Mouse (Mus musculus): ENCODE measurements around the gene Doc2a. TPM values are rescaled to one million over a fixed set of nuclear protein-coding genes. Genes with fewer than 3 reads are reported as not detected.
A peak's percentile ranks its signal among the peaks of the same experiment; 100 is the strongest.

The Doc2a gene
- polyA plus RNA-seq (2012; fragmentation: generic; extraction: Trizol), result not detected
- long read RNA-seq, experiment 1, result 0 reads
- long read RNA-seq, experiment 2, result 0 reads

DNA sequence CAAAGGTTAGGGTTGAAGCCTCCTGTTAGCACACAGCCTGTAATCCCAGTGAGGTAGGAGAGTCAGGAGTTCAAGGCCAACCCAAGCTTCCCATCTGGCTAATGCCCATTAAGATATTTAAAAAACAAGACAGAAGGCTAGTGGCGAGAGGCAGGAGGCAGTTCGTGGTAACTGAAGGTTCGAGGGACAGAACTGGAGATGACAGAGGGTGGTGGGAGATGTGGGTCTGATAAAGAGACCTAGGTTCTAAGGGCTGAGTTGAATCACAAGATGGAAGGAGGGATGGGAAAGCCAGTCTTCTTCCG lies at the start of gene Doc2a:
Doc2a (plus strand) TSS at position 301 of the 305 bp plus-strand sequence.
- Histone ChIP-seq H3K36me3 (ENCODE audit: control insufficient read depth, insufficient read depth) (no peaks in the 10 kb centered on the region), H3K79me2 (ENCODE audit: control insufficient read depth, insufficient read depth) (no peaks in the 10 kb centered on the region), H3K27me3 (ENCODE audit: control insufficient read depth, insufficient read depth, insufficient read length) (peaks cover 45% of the 10 kb centered on the region), H3ac (ENCODE audit: control insufficient read depth, insufficient read length, low read depth) (peak within 1 kb of the TSS; percentile 13), H3K79me3 (ENCODE audit: low read depth) (no peaks in the 10 kb centered on the region), H3K4me3 (ENCODE audit: insufficient read depth, poor library complexity, severe bottlenecking) (no peak within 1 kb of the TSS)
- TF ChIP-seq MYOD1 (IDR thresholded peaks at IDR 0.05; ENCODE audit: control insufficient read depth, insufficient read length, low read depth), result no peak
- TF ChIP-seq USF1 (IDR thresholded peaks at IDR 0.05; ENCODE audit: low read depth), result no peak
- TF ChIP-seq CTCF (IDR thresholded peaks at IDR 0.05; ENCODE audit: control insufficient read depth, insufficient read depth, insufficient read length), result no peak

DNA sequence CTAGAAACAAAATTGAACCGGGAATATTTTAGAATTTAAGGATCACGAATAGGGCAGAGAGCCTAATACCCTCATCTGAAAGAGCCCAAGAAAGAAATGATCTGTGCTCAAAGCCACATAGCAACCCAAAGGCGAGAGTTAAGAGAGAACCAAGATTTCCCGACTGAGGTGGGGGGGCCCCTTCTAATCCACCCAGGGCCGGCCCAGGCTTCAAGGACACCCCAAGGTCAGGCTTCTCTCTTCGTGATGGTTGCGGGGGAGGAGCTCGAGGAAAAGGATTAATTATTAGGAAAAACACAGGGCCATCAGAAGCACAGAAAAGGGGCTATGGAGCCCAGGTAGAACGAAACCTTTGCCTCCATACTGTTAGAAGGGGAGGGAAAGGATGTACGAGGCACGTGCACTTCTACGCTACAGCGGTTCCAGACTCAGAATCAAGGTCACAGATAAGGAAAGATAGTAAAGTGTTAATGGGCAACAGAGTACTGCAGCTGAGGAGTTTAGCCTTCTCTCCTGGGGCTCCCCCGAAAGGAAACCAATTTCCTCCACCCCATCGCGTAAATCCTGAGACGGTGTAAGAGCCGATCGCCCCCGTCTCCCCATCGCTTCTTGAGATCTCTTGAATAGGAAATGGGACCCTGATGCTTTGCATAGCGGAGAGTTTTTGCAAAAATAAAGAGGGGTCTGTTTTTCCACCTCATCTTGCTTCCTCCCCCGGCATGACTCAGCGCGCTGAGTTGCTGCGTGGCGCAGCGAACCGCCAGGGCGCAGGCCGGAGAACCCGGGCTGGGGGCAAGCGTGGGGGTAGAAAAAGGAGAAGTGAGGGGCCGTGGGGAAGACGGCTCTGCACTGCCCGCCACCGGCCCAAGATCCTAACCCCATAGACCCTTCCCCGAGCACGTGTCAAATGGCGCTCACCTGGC lies 48.8 kb upstream of the Doc2a start:
- H3K36me3 ChIP-seq (ENCODE audit: control insufficient read depth, insufficient read depth), result peaks cover 31% of the 10 kb centered on the region

DNA sequence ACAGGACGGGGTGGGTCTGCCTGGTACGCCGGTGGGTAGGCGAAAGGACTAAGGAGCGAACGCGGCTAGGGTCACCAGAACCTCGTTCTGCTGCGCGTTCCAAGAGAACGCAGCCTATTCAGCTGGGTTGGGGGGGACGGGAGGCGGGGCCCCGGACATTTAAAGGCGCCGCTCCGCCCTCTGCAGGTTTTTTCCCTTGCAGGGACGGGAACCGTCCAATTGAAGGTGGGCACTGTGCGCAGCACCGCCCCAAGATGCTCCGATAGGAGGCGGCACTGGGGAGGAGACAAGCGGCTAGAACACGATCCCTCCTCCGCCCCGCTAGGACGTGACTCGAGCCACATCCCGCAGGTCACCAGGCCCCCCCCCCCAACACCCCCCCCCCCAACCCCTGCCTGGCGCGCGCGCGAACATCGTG lies 48.2 kb upstream of the Doc2a start:
- Histone ChIP-seq H3K79me3 (ENCODE audit: low read depth) (peaks cover 31% of the 10 kb centered on the region), H3K27me3 (ENCODE audit: control insufficient read depth, insufficient read depth, insufficient read length) (no peaks in the 10 kb centered on the region), H3K4me3 (ENCODE audit: insufficient read depth, poor library complexity, severe bottlenecking) (peak overlapping the region; percentile 74), H3K79me2 (ENCODE audit: control insufficient read depth, insufficient read depth) (peaks cover 40% of the 10 kb centered on the region), H3K36me3 (ENCODE audit: control insufficient read depth, insufficient read depth) (peaks cover 26% of the 10 kb centered on the region), H3ac (ENCODE audit: control insufficient read depth, insufficient read length, low read depth) (peak overlapping the region; percentile 95)
- TF ChIP-seq MAX (IDR thresholded peaks at IDR 0.05) (peak; percentile 26), CEBPB (IDR thresholded peaks at IDR 0.05; ENCODE audit: low read depth) (no peak), FOSL1 (IDR thresholded peaks at IDR 0.05; ENCODE audit: insufficient read depth, low read length, poor library complexity, severe bottlenecking) (no peak)

More for the DNA sequence above, 48.8 kb upstream of the Doc2a start:
- Histone ChIP-seq H3K27me3 (ENCODE audit: control insufficient read depth, insufficient read depth, insufficient read length) (no peaks in the 10 kb centered on the region), H3K79me3 (ENCODE audit: low read depth) (peaks cover 31% of the 10 kb centered on the region), H3K79me2 (ENCODE audit: control insufficient read depth, insufficient read depth) (peaks cover 40% of the 10 kb centered on the region), H3K4me3 (ENCODE audit: insufficient read depth, poor library complexity, severe bottlenecking) (peak overlapping the region; percentile 74), H3ac (ENCODE audit: control insufficient read depth, insufficient read length, low read depth) (peak overlapping the region; percentile 95)
- TF ChIP-seq MYOG (IDR thresholded peaks at IDR 0.05; ENCODE audit: control insufficient read depth, extremely low read depth, insufficient read length), result no peak

DNA sequence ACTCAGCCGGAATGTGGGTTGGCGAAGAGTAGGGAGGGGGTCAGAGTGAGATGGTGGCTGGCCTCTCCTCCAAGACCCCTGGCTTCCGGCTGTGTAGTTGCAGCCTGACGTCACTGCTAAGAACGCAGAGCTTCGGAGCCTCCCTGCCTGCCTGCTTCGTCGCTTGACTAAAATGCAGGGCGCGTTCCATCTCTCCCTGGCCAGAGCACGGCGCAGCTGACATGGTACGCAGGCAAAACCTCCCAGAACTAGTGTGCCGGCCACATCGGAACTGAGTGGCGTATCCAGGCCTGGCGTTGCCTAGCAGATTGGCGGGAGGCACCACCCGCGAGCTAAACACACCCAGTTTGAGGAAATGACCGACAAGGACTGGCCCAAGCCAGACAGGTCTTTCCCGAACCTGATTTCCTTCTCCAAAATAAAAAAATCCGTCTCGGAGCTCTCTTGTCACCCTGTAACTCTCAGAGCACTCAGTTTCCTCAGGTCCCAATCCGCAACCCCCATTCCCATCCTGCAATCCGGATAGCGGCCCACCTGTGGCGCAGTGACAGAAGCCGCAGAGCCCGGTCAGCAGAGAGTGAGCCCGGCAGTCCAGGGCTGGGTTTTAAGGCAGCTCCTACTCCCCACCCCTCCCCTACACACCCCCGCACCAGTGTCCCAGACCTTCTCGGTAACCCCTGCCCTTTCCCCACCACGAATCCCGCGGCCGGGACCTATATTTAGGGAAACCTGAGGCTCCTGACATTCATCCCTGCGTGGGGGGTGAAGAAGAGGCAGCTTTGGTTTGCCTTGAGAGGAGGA lies 47.5 kb upstream of the Doc2a start:
- Histone ChIP-seq H3K79me3 (ENCODE audit: low read depth) (peaks cover 31% of the 10 kb centered on the region), H3ac (ENCODE audit: control insufficient read depth, insufficient read length, low read depth) (peak overlapping the region; percentile 76), H3K79me2 (ENCODE audit: control insufficient read depth, insufficient read depth) (peaks cover 40% of the 10 kb centered on the region), H3K36me3 (ENCODE audit: control insufficient read depth, insufficient read depth) (peaks cover 26% of the 10 kb centered on the region), H3K4me3 (ENCODE audit: insufficient read depth, poor library complexity, severe bottlenecking) (peak overlapping the region; percentile 28), H3K27me3 (ENCODE audit: control insufficient read depth, insufficient read depth, insufficient read length) (no peaks in the 10 kb centered on the region)
- TF ChIP-seq MYOG (IDR thresholded peaks at IDR 0.05; ENCODE audit: control insufficient read depth, extremely low read depth, insufficient read length), result no peak
- TF ChIP-seq FOSL1 (IDR thresholded peaks at IDR 0.05; ENCODE audit: insufficient read depth, low read length, poor library complexity, severe bottlenecking), result no peak
- no peak for TF ChIP-seq MYOD1 (IDR thresholded peaks at IDR 0.05; ENCODE audit: control insufficient read depth, insufficient read length, low read depth)
- TF ChIP-seq CTCF (IDR thresholded peaks at IDR 0.05; ENCODE audit: control insufficient read depth, insufficient read depth, insufficient read length), result no peak
- no peak for TF ChIP-seq CEBPB (IDR thresholded peaks at IDR 0.05; ENCODE audit: low read depth)
- no peak for TF ChIP-seq USF1 (IDR thresholded peaks at IDR 0.05; ENCODE audit: low read depth)
- TF ChIP-seq MAX (IDR thresholded peaks at IDR 0.05), result no peak

- TF ChIP-seq USF1 (IDR thresholded peaks at IDR 0.05; ENCODE audit: low read depth) (no peak), MYOG (IDR thresholded peaks at IDR 0.05; ENCODE audit: control insufficient read depth, extremely low read depth, insufficient read length) (no peak), CTCF (IDR thresholded peaks at IDR 0.05; ENCODE audit: control insufficient read depth, insufficient read depth, insufficient read length) (no peak), MAX (IDR thresholded peaks at IDR 0.05) (no peak)
- Histone ChIP-seq H3K4me3 (ENCODE audit: insufficient read depth, poor library complexity, severe bottlenecking) (no peak overlapping the region), H3K36me3 (ENCODE audit: control insufficient read depth, insufficient read depth) (peaks cover 22% of the 10 kb centered on the region), H3K27me3 (ENCODE audit: control insufficient read depth, insufficient read depth, insufficient read length) (no peaks in the 10 kb centered on the region), H3K79me3 (ENCODE audit: low read depth) (peaks cover 31% of the 10 kb centered on the region), H3K79me2 (ENCODE audit: control insufficient read depth, insufficient read depth) (peaks cover 36% of the 10 kb centered on the region), H3ac (ENCODE audit: control insufficient read depth, insufficient read length, low read depth) (peak overlapping the region; percentile 24)
Observed at GRCm38 (mm10) chr7:126800269-126801056, 46.8 kb upstream of the Doc2a start.
